Mouse (Mus musculus) heart, postnatal 25 days (tissue): ENCODE measurements around the gene Pdzd2. TPM values are rescaled to one million over a fixed set of nuclear protein-coding genes. Genes with fewer than 3 reads are reported as not detected.

Experiments used
- DNase-seq: peaks from one replicate; pipeline ENCODE4 v3.0.0; 2022; ENCODE audit warnings: low spot score
- intact Hi-C: fragments of 180-260 bp; cut with DNase I; formaldehyde crosslinking; loops from one replicate; pipeline ENCODE4 v1.15.1; 2025
- total RNA-seq, 2 experiments: library from RNA; stranded (reverse); gene quantifications; 2 replicates each; pipeline ENCODE4 v1.2.3; 2021

Pdzd2 gene
- total RNA-seq: 100 to 1,000 TPM in 1 of 2 experiments, 10 to 100 TPM in 1; 93.0 to 118 TPM

DNA sequence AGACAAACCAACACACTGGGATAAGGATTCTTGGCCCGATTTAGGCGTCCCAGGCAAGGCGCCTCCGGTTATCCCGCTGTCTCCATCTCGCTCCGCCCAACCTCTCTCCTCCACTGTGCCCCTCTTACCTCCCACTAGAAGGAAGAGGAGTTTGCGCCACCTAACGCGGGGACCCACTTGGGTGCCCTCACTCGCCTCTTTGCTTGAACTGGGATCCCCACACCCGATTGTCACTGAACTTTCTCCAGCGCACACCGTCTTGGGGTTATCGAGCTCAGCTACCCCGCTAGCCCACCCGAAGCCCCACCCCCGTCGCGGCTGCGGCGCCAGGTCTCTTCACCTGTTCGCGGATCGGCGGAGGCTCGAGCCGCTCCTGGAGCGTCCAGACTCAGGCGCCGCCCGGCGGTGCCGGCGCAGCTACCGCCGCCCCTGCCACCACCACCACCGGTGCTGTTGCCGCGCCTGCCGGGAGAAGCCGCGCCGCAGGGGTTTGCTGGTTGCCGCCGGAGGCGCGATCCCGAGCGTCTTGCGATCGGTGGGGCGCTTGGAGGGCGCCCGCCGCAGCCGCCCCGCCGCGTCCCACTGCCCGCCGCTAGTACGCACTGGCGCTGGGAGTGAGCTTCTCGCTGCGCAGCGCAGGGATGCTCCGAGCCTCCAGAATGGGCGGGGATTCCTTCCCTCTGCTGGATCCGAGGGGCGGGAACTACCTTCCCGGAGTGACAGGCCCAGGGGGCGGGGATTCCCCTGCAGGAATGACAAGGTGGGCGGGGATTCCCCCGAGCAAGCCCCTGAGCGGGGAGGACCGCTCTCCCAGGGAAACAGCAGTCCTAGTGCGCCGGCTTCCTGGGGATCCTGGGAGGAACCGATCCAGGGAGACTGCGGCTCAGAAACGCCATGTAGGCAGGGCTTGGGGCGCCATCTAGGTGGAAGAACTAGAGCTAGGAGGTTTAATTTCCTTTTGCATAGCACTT is at the start of gene Pdzd2:
Gene Pdzd2 (minus strand): TSS at position 648 of the 971 bp plus-strand sequence.
- intact Hi-C loops: loop anchor here (1.0 to 5.0 kb wide), 4 partner anchors 52 to 152 kb away; no protein-coding TSS in a partner anchor

DNA sequence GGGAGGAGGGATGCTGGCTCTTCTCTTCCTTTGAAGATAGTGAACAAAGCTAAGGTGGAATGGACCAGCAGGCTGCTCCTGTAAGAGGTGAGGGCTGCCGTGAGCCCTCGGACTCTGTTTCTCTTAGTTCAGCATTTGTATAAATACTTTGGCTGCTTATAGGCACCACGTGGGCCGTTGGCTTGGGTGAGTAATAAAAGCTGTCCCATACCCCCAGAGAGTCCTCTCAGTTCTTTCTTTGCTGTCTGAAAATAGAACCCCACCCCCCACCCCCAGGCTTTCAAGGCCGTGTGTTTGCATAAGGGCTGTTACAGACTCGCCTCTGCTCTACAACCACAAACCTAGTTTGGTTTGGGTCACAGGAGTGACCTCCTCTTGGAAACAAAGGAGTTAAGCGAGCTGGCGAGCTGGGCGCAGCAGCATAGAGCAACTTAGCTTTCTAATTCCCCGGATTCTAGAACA is 49.7 kb upstream of the Pdzd2 start:
- intact Hi-C loops: no loop called here
- no peak for DNase-seq

More for the DNA sequence above, at the start of gene Pdzd2:
- DNase-seq: peak; percentile 93

- DNase-seq: no peak
- intact Hi-C loops: no loop called here
Observed at GRCm38 (mm10) chr15:12788536-12788935, 48.8 kb upstream of the Pdzd2 start.

DNA sequence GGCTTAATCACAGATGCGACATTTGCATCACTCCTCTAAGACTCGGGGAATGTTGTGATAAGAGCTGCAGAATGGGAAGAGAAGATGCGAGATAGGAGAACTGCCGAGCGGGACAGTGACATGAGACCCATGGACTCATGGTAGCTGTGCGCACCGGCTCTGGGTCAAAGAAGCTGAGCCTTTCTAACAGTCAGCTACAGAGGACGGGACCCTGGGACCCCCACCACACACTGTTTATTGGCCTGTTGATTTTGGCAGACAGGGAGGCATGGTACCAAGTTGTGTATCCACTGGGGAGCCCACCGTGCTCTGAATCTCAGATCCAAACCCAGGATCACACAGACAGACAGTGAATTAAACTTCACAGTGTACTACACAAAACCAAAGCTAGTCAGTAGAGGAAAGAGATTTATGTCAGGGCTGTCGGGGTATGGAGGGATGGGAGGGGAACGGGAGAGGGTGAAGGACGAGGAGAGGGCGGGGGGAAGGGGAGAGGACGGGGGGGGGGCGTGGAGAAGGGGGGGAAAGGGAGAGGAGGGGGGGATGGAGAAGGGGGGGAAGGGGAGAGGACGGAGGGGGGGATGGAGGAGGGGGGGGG is 42.1 kb upstream of the Pdzd2 start:
- DNase-seq: no peak
- intact Hi-C loops: no loop called here

- intact Hi-C loops: no loop called here
Observed at GRCm38 (mm10) chr15:12781296-12781695, 41.6 kb upstream of the Pdzd2 start.

GRCm38 (mm10) chr15:12774149-12774753 is 34.5 kb upstream of the Pdzd2 start:
- DNase-seq: no peak
- intact Hi-C loops: no loop called here

More at GRCm38 (mm10) chr15:12781296-12781695, 41.6 kb upstream of the Pdzd2 start:
- no peak for DNase-seq

DNA sequence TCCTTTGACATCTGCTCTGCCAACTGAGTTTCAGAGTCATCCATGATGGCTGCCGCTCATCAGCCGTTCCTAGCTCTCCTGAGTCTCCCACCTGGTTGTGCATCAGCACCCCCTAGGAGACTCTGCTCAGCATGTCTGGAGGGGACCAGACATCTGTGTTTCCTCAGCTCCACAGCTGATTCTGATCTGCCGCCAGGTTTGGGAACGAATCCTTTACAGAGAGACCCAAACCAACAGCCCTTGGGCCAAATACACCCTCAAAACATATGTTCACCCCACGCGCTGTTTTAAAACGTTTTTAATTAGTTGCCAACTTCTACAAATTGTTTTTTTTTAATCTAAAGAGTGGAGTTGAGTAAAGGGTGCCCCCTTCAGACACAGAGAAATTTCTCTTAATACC is 31.2 kb upstream of the Pdzd2 start:
- DNase-seq: no peak
- intact Hi-C loops: no loop called here

- no peak for DNase-seq
- intact Hi-C loops: no loop called here
Observed at GRCm38 (mm10) chr15:12766848-12767247, 27.1 kb upstream of the Pdzd2 start.

- no peak for DNase-seq
- intact Hi-C loops: no loop called here
Observed at GRCm38 (mm10) chr15:12763147-12763546, 23.4 kb upstream of the Pdzd2 start.

DNA sequence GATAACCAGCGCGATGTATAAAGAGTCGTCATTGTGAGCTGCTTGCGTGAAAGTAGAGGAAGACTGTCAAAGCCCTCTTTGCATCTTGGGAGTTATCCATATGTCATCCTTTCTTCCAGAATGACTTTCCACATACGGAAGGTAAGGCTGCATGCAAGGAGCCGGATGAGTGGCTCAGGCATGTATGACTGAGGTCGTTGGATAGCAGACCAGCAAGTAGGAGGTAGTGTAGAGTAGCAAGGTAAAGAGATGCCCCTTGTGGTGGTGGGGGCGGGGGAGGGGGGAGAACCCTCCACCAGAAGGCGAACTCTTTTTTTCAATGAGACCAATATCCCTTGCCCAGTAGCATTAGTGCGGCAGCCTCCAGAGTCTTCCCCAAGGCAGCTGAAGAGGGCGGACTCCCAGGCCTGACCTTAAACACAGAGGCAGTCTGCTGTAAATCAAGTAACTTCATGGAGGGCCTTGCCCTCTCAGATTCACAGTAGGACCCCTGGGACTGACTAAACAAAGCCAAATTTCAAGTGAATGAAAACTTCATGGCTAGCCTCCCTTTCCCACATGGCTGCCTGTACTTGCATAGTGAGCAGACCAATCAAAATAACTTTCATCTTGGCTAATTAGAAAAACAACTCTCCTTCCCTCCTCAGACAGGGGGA is 22.7 kb upstream of the Pdzd2 start:
- DNase-seq: no peak
- intact Hi-C loops: no loop called here

DNA sequence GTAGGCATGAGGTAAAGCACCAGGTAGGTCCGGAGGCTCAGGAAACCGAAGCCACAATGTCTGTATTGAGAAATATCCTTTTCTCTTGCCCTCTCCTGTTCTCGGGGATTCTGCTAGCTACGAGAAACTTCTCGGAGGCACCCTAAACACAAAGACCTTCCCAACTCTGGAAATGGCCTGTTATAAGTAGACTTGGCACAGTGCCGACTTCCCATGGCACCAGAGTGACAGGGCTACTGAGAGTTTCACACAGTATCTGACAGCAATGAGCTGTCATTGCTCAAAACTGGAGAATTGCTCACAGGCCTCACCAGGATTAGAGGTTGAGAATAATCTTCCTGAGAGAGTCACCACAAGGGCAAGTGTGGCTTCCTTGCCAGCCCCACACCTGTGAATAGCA is 21.0 kb upstream of the Pdzd2 start:
- intact Hi-C loops: no loop called here
- DNase-seq: no peak

- intact Hi-C loops: no loop called here
- DNase-seq: peak; percentile 24
Observed at GRCm38 (mm10) chr15:12758461-12758860, 18.7 kb upstream of the Pdzd2 start.

- intact Hi-C loops: no loop called here
- no peak for DNase-seq
Observed at GRCm38 (mm10) chr15:12757757-12758156, 18.0 kb upstream of the Pdzd2 start.

DNA sequence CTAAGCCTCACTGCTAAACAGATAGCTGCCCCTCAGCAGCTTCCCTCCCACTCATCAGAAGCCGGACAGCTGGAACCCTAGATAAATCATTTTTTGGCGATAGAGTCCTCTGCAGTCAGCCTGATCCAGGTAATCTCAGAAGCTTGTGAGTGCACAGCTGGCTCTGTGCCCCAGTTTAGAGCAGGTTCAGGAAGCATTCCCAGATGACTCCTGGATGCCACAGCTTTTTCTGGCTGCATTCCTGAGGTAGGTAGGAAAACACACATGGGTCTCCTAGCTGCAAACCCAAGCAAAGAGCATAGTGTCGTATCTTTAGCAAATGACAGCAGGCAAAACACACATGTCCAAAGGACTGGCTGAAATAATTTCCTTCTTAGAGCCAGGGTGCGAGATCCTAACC is 13.5 kb upstream of the Pdzd2 start:
- intact Hi-C loops: no loop called here
- peak; percentile 10 for DNase-seq

DNA sequence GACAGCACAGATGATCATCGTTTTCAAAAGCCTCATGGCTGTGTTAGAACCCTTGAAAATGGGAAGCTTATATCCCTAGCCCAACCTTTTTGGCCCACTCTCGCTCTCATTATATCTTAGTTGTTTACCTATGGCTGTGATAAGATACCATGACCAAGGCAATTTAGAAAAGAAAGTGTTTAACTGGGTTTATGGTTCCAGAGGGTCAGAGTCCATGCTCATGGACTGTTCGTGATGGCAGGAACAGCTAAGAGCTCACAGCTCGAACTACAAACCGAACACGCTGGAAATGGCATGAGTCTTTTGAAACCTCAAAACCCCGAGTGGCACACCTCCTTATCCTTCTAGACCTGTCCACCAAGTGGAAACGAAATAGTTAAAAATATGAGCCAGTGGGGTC is 11.2 kb upstream of the Pdzd2 start:
- DNase-seq: no peak
- intact Hi-C loops: no loop called here

DNA sequence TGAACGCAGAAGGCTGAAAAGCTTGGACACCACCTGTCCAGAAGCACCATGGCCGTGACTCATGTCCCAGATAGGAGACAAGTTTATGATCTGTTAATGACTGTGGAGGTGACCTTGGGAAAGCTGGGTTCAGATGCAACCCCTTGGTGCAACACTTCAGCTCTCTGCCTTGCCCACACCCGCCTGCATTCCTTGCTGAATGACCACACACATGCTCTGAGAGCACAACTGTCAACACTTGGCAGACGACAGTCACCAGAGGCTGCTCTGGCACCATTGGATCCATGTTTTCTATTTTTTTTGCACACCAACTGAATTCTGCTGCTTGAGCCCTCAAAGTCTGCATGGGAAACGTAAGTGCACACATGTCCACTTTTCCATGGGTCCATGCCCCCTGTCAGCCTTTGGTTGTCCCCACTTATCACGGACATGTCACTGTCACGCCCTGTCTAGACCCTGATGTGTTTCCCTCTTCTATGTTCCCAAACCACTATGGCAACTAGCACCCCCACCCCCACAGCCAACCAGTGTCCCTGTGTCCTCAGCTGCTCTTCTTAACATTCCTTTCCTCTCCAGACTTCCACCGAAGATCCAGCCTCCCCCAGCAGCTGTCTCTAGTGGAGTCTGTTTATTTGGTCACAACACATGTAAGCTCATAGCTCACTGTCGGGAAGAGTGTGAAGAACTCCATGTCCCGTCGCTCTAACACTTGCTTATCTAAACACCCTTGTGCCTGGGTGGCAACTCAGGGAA is 10.0 kb upstream of the Pdzd2 start:
- DNase-seq: peak; percentile 43
- intact Hi-C loops: no loop called here

DNA sequence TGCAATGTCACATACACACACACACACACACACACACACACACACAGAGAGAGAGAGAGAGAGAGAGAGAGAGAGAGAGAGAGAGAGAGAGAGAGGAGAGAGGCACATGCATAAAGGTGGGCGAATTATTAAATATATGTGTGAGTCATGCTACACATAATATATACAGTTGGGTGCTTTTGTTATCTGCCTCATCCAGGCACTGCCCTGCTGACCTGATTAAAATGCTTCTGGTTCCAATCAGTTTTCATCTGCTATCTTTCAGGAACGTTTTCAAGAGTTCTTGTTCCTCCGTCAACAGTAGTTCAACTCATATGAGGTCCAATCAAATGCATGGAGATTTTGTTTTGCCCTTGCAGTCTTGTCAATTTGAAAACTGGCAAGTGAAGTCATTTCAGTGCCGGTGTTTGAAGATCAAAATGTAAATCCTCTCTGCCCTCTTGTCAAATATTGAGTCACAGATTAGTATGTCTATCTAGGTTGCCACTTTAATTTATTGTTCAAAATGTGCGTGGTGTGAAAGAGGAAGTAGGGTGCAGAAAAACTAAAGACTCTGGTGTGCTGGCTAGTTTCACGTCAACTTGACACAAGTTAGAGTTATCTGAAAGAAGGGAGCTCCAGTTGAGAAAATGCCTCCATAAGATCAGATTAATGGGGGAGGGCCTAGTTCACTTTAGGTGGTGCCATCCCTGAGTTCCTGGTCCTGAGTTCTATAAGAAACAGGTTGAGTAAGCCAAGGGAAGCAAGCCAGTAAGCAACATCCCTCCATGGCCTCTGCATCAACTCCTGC is 2.6 kb upstream of the Pdzd2 start:
- no peak for DNase-seq
- intact Hi-C loops: no loop called here

DNA sequence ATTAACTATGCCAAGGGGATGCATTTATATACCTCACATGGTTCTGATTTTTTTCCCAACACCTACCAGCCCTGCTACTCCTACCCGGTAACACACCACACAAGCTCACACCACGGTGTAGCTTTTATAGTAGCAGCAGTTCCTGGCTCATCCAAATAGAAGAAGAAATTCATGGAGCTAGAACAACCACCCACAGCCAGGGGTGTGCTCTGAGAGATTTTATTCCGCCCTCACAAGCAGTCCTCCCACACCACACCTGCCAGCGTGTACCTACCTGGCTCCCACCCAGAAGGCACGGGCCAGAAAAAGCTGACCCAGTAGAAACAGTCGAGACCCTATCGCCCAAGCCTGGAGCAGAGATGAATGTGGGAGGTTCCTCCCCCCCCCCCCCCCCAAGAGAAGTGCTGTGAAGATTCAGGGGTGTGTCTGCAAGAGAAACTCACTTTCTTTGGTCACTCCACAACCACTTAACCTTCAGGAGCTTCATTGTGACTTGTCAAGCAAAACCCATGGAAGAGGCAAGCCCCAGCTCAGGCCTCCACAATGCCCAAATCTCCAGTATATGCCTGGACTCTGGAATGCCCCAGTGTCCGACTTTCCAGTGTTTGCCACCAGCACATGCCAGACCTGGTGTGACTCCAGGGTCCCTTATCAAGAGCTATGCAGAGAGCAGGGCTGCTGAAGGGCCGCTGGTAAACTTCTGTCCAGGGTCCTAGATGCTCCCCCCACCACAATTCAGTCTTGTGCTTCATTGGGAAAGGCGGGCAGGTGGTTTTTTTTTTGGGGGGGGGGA is 1.2 kb downstream of the Pdzd2 start:
- DNase-seq: no peak
- intact Hi-C loops: loop anchor here (1.0 to 5.0 kb wide), 4 partner anchors 51 to 151 kb away; no protein-coding TSS in a partner anchor
